Comparison of ENCODE assay signal across 21 mouse cellular contexts in genomic region chr2:158241126-158241738, GRCm38 (mm10). TPM values are rescaled to one million over a fixed set of nuclear protein-coding genes. Genes with fewer than 3 reads are reported as not detected.
"Had no signal": no experiment of that assay in that cellular context is flagged by ENCODE, and none has a peak within 500 bp of the region (broad histone marks: within the 10 kb centered on the region; RNA-seq: fewer than 3 reads in every experiment).

No protein-coding gene starts in this region.

- H3K27me3 ChIP-seq: midbrain, embryonic 13.5 days; neural tube, embryonic 13.5 days; neural tube, embryonic 15.5 days had no signal

- H3K36me3 ChIP-seq: midbrain, embryonic 13.5 days; neural tube, embryonic 13.5 days; neural tube, embryonic 15.5 days had no signal

- DNase-seq: lung, adult 18-20 months; retina, postnatal 1 day; spleen, adult 18-20 months; thymus, adult 18-20 months; thymus, postnatal 14 days; thymus, postnatal 36 days had no signal

- H3K4me2 ChIP-seq: lung, embryonic 14.5 days; midbrain, embryonic 11.5 days; midbrain, embryonic 13.5 days; neural tube, embryonic 13.5 days; neural tube, embryonic 15.5 days had no signal

- H3K4me1 ChIP-seq: midbrain, embryonic 13.5 days; neural tube, embryonic 13.5 days; neural tube, embryonic 15.5 days had no signal

- H3K9ac ChIP-seq: lung, embryonic 14.5 days; midbrain, embryonic 13.5 days; neural tube, embryonic 13.5 days; neural tube, embryonic 15.5 days had no signal

- H3K4me3 ChIP-seq: midbrain, embryonic 13.5 days; myocyte; neural tube, embryonic 13.5 days; neural tube, embryonic 15.5 days had no signal

- ATAC-seq: midbrain, embryonic 13.5 days; midbrain, embryonic 16.5 days had no signal

- H3K9me3 ChIP-seq: midbrain, embryonic 13.5 days; neural tube, embryonic 13.5 days; neural tube, embryonic 15.5 days had no signal

- H3K27ac ChIP-seq: midbrain, embryonic 13.5 days; neural tube, embryonic 13.5 days; neural tube, embryonic 15.5 days had no signal

RNA-seq across cellular contexts. Expression of gene D630003M21Rik, which starts 12.2 kb away (rescaled TPM):
- total RNA-seq: megakaryocyte, adult 5-6 weeks; megakaryocyte-erythroid progenitor cell, adult 5-6 weeks had no signal

RNA-seq across cellular contexts. Expression of gene Bpi, which starts 16.7 kb away (rescaled TPM):
- total RNA-seq: megakaryocyte, adult 5-6 weeks; megakaryocyte-erythroid progenitor cell, adult 5-6 weeks had no signal
- polyA plus RNA-seq: lung, embryonic 14.5 days; lung, embryonic 16.5 days; midbrain, embryonic 11.5 days; midbrain, embryonic 13.5 days; midbrain, embryonic 16.5 days; myocyte; neural tube, embryonic 11.5 days; neural tube, embryonic 13.5 days; neural tube, embryonic 15.5 days; small intestine, adult 2 months; stomach, embryonic 14.5 days; stomach, embryonic 16.5 days; thymus, postnatal 0 days had no signal
